Mouse (Mus musculus): Measurements from ENCODE around the gene Spire2.
A peak's percentile ranks its signal among the peaks of the same experiment; 100 is the strongest.
"Not testable (repeated sequence)": the region's sequence is repeated elsewhere in the genome, so short reads cannot be mapped to it uniquely, and the experiment has no call there.

The Spire2 gene

GRCm38 (mm10) chr8:123332262-123333090 lies at the start of gene Spire2:
Gene Spire2 (plus strand): TSS chr8:123332713.
- DNase-seq = peak; percentile 78

GRCm38 (mm10) chr8:123282994-123283393 lies 49.5 kb upstream of the Spire2 start:
- not testable (repeated sequence) for DNase-seq

DNA sequence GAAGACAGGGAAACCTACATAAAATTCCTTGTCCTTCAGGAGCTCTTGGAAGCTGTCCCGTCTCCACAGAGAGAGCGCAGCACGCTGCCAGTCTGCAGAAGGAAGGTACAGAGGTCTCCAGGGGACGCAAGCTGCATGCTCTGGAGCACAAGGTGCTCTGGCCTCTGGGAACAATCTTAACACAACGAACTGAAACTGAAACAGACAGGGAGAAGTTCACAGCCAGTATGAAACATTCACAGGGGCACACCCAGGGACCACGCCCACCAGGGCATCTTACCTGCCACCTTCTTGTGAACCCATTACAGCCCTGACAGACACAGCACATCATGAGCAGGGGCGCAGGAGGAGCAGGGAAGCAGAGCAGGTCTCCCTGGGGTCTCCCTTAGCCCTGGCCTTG lies 48.5 kb upstream of the Spire2 start:
- DNase-seq = no peak

DNA sequence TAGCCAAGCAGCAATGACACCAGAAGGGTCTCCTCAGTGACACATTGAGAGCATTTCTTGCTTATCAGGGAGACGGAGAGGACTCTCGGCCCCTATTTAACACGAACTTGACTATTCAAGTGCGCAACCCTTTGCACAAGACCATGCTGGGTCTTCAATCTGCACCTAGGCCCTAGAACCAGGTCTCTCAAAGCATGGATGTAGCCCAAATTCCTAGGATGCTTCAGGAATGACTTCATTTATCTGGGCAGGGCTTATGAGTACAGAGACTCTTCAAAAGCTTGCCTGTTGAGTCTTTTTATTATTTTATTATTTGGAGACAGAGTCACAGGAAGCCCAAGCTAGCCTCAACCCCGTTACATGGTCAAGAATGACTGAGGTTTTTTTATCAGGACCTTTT lies 48.0 kb upstream of the Spire2 start:
- no peak for DNase-seq

- DNase-seq = no peak
These were observed 45.2 kb upstream of the Spire2 start for GRCm38 (mm10) chr8:123287362-123287761.

DNA sequence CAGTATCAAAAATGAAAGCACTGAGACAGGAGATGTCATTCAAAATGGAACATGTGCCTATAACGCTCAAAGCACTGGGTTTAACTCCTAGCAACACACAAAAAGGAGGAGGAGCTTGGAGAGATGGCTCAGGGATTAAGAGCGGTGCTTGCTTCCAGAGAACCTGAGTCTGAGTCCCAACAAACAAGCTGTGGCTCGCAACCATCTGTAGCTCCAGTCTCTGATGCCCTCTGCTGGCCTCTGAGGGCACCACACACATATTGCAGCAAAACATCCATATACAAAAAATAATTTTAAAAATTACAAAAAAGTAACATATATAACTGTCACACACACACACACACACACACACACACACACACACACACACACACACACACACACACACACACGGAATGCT lies 42.3 kb upstream of the Spire2 start:
- DNase-seq = no peak

DNA sequence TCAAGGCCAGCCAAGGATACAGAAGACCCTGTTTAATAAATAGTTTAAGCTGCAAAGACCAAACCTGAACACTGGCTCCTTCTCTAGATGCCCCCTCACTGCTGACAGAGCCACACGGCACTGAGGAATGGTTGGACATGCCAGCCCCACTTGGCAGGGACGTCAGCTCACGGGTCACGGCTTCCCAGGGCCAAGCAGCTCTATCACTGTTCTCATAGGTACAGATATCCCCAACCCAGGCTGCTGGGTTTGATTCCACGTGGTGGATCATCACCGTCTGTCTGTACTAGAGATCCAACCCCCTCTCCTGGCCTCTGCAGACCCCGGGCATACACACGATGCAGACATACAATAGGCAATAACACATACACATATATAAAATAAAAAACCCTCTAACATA lies 41.8 kb upstream of the Spire2 start:
- no peak for DNase-seq

DNA sequence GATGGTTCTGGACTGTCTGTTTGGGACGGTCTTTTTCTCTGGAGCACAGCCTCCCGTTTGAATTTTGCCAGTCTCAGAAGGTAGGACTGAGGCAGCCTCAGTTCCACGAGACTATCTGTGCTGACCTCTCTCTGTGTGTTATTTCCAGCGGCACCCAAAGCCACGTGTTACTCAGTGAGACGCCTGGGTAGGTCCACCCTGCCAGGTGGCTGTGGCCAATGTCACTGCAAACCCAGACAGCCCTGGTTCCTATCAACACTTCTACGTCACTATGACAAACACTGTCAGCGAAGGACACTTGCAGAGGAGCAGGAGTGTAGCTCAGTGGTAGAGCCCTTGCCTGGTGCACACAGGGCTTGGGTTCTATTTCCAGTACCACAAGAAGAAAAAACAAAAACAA lies 40.8 kb upstream of the Spire2 start:
- DNase-seq = no peak

DNA sequence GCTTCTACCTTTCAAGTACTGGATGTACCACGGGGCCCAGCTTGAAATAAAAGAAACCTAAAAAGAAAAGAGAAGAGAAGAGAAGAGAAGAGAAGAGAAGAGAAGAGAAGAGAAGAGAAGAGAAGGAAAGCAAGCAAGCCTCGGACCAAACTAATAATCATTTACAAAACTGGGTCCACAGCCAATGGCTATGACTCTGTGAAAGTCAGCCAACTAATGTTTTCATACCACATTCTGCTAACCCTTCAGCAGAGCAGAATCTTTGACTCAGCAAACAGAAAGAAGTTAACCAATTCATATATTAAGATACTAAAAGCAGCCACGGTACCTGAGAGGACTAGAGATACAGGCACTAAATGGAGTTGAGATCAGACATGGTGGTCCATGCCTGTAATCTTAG lies 40.2 kb upstream of the Spire2 start:
- no peak for DNase-seq

DNA sequence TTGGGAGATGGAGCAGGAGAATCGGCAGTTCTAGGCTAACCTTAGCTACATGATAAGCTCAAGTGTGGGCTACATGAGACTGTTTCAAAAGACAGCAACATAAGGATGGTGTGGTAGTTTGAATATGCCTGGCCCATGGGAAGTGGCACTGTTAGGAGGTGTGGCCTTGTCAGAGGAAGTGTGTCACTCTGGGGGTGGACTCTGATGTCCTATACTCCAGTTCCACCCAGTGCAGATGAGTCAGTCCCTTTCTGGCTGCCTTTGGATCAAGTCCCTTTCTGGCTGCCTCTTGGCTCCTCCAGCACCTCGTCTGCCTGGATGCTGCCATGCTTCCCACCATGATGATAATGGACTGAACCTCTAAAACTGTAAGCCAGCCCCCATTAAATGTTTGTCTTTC lies 39.7 kb upstream of the Spire2 start:
- DNase-seq = no peak

DNA sequence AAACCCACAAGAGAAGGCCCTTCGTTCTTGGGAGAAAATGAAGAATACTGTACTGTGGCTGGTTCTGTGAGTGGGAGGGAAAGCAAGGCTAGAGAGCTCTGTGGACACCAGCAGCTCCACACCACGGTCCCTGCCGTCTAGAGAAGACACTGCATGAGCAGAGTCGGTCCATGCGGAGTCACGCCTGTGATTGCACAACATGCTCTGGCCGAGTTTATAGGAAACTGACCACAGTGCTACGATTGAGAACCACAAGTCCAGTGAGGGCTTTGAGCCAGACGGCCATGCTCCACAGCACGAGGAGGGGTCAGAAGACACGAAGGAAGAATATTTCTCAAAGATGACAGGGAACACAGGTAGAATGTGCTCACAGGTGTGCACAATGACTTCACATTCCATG lies 34.2 kb upstream of the Spire2 start:
- DNase-seq = no peak

GRCm38 (mm10) chr8:123308738-123309137 lies 23.8 kb upstream of the Spire2 start:
- no peak for DNase-seq

DNA sequence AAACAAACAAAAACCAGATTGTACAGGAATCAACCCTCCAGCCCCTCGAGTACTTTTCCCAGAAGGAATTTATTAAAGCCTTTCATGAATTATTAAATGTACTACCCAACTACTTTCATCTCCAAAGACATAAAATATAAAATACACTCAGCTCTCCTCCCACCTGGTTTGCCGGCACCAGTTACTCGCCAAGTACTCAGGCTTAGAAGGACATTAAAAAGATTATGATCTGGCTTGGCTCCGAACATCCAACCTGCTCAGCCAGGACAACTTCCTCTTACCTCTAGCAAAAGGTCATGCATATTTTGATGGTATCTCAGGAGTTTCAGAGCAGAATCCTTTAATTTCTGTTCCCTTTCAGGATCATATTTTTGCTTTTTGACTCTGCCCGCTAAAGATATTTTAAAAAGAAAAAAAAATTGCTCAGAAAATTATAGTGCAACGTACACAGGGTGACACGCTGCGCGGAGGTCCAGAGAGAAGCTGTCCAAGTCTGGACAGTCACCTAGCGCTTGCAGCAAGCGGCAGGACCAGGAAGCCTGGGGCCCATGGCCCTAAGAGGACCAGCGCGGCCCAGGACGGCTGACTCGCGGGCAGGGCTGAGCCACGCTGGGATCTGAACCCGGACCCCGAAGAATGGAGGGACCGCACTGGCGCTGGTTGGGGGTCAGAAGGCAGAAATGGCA lies 14.6 kb upstream of the Spire2 start:
- DNase-seq = no peak

- peak; percentile 89 for DNase-seq
These were observed 14.0 kb upstream of the Spire2 start, which contains the start of gene Fanca for GRCm38 (mm10) chr8:123318467-123318911. Gene Fanca (minus strand): TSS chr8:123318576.

GRCm38 (mm10) chr8:123319522-123320164 lies 12.9 kb upstream of the Spire2 start:
- peak; percentile 45 for DNase-seq

DNA sequence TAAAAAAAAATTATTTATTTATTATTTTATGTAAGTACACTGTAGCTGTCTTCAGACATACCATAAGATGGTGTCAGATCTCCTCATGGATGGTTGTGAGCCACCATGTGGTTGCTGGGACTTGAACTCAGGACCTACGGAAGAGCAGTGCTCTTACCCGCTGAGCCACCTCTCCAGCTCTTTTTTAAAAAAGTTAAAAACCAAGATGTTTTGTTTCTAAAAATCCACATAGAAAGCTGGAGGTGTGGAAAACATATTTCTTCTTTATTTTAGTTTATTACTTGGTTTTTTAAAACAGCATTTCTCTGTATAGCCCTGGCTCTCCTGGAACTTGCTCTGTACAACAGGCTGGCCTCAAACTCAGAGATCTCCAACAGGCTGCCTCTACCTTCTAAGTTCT lies 4.0 kb upstream of the Spire2 start:
- no peak for DNase-seq

DNA sequence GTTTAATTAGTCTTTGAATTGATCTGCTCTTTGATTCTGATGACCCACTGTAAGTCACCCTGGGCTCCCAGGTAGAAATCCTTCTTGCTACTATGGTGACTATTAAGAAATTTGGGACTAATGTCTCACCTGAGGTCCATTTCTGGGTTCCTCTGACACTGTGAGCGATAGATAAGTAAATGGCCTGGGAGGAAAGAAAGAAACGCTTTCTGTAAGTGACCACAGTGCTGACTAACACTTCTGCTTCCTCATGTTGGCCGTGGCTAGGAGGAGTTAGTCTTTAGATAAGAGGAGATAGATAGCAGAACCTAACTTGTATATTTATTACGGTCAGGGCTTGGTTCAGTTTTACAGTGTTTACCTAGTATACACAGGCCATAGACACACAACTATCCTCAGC lies 3.2 kb upstream of the Spire2 start:
- no peak for DNase-seq

- no peak for DNase-seq
These were observed 2.6 kb upstream of the Spire2 start for GRCm38 (mm10) chr8:123329961-123330360.

DNA sequence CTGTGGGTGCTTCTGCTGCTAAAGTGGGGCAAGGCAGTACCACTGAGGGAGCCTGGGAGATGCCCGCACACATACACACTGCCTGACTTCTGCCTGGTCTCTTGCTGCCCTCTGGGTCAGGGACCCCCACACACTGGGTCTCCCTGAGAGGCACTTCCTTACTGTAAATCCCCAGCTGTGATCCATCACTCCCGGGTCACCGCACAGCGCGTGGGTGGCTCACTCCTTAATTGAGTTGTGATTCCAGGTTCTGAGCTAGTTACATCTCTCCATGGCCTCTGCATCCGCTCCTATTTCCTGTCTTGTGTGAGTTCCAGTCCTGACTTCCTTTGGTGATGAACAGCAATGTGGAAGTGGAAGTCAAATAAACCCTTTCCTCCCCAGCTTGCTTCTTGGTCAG lies 1.8 kb upstream of the Spire2 start:
- no peak for DNase-seq

DNA sequence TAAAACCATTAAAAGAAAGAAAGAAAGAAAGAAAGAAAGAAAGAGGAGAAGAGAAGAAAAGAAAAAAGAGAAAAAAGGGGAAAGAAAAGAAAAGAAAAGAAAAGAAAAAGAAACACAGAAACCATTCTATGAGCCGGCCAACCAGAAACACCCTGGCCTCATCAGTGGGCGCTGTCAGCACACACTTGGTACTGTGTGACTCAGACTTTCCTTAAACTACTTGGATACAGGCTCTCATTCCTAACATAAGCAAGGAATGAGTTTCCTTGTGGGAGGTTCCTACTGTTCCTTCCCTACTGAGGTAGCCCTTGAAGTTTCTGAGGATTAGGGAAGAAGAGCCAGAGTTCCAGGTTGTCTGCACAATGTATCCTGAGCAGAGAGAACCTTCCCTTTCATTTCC lies 1.2 kb upstream of the Spire2 start:
- no peak for DNase-seq

DNA sequence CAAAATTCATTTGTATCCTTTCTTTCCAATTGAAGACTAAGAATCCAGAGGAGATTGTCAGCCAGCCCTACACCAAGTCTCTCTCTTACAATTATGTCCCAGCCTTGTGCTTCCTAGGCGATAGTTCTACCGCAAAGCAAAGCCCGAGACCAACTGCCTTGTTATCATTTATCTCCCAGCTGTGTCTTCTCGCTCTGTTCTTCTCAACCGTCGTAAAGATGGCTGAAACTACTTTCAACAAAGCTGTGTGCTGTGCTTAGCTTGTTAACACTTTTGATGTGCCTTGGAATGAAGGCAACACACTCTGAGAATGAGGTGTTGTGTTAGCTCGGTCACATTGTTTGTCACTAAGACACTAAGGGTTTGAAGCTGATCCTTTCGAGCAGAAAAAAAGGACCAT lies 703 bp upstream of the Spire2 start:
- DNase-seq = no peak

- no peak for DNase-seq
These were observed 626 bp downstream of the Spire2 start for GRCm38 (mm10) chr8:123333091-123333587.

GRCm38 (mm10) chr8:123333864-123334263 lies 1.4 kb downstream of the Spire2 start:
- no peak for DNase-seq

- no peak for DNase-seq
These were observed 2.0 kb downstream of the Spire2 start for GRCm38 (mm10) chr8:123334467-123334866.
